Mouse (Mus musculus): Measurements from ENCODE around the gene Pip4p1.
"Not testable (repeated sequence)": the region's sequence is repeated elsewhere in the genome, so short reads cannot be mapped to it uniquely, and the experiment has no call there.

Gene Pip4p1

DNA sequence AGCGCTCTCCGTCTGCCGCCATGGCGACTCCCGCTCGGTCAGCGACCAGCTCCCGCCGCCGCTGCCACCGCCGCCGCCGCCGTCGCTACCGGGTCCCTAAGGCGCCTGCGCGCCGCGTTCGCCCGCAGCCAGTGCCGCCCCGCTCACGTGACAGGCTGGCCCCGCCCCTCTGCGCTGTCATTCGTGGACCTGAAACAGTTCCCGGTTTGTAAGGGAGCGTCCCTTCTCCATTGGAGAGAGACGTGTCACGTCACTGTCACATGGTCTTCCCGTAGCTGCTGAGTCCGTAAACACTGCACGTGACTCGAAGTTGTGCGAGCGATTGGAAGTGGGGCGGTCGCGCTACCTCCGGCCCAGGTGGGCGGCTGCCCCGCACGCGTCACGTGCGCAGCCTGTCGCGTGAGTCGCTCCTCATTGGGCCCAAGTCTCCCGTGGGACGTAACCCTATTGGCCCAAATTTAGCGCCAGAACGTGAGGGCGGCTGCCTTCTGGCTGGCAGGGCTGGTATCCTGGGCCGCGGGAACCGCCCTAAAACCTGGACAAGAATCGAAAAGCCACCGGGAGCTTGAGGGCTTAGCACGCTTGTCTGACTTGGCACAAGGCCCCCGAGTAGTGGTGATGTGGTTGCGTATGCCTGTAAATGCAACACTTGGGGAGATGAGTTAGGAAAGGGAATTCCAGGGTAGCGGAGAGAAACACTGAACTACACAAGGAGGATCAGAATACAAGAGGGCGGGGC lies at the start of gene Pip4p1, which contains the start of gene Pnp:
Pip4p1 (minus strand) TSS at position 103 of the 739 bp plus-strand sequence.
Pnp (plus strand) TSS at position 329 of the 739 bp plus-strand sequence.
- in situ Hi-C loops (cut with MboI; ENCODE audit: low pct_unique_long_range_greater_than_20kb in 1 of 2, low sequenced_read_pairs in 2 of 2, unreplicated experiment in 1 of 2) = loop anchor here in 1 of 2 experiments (25.0 kb wide), 1 partner anchor 1081 kb away; the partner anchor contains the start of genes Tmem253 and Zfp219

- in situ Hi-C loops (cut with MboI; ENCODE audit: low pct_unique_long_range_greater_than_20kb in 1 of 2, low sequenced_read_pairs in 2 of 2, unreplicated experiment in 1 of 2) = no loop called here
Measured at GRCm38 (mm10) chr14:50979631-50980030, 49.0 kb upstream of the Pip4p1 start.

DNA sequence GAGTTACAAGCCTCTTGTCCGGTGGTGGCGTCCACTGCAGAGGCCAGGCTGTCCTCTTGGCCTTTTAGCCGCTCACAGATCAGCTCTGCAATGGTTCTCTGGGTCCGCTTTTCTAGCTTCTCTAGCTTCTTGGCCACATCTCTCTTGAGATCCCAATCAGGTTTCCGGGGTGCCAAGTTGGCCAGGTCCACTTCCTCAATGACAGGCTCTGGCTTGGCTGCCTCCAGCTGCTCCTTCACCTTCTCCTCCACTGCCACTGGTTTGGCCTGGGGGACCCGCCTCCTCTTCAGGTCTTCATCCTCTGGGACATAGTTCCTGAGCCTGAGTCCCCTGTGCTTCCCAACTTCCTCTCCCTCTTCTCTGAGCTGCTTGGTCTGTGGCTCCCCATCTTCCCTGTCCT lies 47.8 kb upstream of the Pip4p1 start:
- in situ Hi-C loops (cut with MboI; ENCODE audit: low pct_unique_long_range_greater_than_20kb in 1 of 2, low sequenced_read_pairs in 2 of 2, unreplicated experiment in 1 of 2) = not testable (repeated sequence)

DNA sequence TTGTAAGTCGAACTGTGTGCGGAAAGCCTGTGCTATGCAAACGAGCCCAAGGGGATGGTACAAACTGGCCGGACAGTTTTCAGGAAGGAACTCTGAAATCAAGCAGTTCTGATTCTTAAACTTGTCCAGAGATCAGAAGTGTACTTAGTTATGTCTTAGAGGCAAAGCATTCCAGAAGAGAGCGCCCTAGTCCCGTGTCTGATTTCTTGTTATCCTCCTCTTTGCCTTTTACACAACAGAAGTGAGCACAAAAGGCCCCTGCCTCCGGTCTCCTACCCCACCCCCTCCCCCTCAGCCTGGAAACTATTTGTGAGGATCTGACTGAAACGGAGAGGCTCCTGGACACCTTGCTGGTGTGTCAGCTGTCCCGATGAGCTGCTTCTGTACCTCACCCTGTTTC lies 46.0 kb upstream of the Pip4p1 start:
- in situ Hi-C loops (cut with MboI; ENCODE audit: low pct_unique_long_range_greater_than_20kb in 1 of 2, low sequenced_read_pairs in 2 of 2, unreplicated experiment in 1 of 2) = no loop called here

DNA sequence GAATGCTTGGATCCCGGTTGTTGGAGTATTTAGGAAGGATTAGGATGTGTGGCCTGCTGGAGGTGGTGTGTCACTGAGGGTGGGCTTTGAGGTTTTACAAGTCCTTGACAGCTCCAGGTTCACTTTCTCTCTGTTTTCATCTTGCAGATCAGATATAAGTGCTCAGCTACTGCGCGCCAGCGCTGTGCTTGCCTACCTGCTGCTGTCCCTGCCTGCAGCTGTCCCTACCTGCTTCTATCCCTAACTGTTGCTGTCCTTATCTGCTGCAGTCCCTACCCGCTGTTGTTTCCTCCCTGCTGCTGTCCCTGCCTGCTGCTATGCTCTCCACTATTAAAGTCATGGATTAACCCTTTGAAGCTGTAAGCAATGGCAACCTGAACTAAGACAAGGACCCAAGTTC lies 44.3 kb upstream of the Pip4p1 start:
- in situ Hi-C loops (cut with MboI; ENCODE audit: low pct_unique_long_range_greater_than_20kb in 1 of 2, low sequenced_read_pairs in 2 of 2, unreplicated experiment in 1 of 2) = no loop called here

DNA sequence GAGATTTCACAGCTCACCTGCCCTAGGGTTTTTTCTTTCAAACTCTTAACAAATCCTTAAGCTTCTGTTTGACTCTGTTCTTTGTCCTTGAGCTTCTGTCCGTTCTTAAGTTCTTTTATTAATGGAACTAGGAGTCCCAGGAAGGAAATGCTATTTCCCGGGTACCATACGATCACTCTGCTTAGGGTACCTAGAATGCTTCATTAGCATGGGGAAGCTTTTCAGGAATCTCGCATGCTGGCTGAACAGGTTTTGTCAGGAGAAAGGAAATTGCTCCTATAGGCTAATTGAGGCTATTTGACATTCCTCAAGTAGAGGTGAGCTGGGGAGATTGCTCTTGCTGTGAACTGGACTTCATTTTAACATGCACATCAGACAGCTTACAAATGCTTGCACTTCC lies 43.0 kb upstream of the Pip4p1 start:
- in situ Hi-C loops (cut with MboI; ENCODE audit: low pct_unique_long_range_greater_than_20kb in 1 of 2, low sequenced_read_pairs in 2 of 2, unreplicated experiment in 1 of 2) = no loop called here

GRCm38 (mm10) chr14:50973054-50973453 lies 42.4 kb upstream of the Pip4p1 start:
- in situ Hi-C loops (cut with MboI; ENCODE audit: low pct_unique_long_range_greater_than_20kb in 1 of 2, low sequenced_read_pairs in 2 of 2, unreplicated experiment in 1 of 2) = not testable (repeated sequence)

DNA sequence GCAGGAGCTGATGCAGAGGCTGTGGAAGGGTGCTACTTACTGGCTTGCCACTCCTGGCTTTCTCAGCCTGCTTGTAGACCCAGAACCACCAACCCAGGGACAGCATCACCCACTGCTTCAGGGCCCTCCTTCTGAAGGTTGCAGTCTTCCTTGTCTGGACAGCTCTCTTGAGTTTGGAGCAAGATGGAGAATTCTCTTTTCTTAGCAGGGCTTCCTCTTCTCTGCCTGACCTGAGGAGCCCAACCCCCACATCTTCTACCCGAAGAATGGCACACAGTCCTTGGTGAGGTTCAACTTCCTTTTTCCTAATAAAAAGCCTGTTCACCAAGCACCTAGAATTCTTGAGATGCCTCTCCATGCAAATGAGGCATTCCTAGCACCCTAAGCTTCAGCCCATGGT lies 40.2 kb upstream of the Pip4p1 start:
- in situ Hi-C loops (cut with MboI; ENCODE audit: low pct_unique_long_range_greater_than_20kb in 1 of 2, low sequenced_read_pairs in 2 of 2, unreplicated experiment in 1 of 2) = no loop called here

DNA sequence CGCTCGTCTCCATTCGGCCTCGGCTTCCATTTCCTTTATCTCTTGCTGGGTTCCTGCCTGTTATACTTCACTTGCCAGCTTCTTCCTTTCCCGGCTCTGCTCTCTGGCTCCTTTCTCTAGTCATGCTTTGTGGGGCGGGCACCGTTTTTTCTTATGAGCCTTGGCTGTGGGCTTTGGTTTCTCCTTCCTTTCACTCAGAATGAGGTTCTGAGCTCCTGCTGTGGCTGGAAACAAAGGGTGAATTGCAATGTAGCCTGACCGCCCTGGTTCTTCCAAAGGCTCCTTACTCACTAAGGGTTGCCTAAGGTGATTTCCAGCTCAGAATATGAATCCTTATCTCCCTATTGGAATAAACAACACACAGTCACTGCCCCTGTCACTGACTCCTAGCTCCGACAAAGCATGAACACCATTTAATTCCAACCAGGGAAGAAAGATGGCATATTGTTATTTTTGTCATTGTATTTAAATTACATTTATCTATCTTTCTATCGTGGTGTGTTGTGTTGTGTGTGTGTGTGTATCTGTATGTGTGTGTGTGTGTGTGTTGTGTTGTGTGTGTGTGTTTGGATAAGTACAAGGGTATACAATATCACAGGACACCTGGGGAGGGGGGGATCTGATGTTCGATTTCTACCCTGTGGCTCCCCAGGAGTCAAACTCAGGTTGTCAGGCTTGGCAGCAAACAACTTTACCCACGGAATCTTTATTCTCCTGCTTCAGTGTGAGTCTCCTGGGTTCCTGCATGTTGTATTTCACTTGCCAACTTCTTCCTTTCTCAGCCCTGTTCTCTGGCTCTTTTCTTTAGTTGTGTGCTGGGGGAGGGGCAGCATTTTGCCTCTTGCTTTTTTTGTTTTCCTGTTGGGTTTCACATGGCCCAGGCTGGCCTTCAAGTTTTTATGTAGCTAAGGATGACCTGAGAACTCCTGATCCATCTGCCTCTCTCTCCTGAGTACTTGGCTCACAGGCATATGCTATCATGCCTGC lies 39.2 kb upstream of the Pip4p1 start:
- in situ Hi-C loops (cut with MboI; ENCODE audit: low pct_unique_long_range_greater_than_20kb in 1 of 2, low sequenced_read_pairs in 2 of 2, unreplicated experiment in 1 of 2) = no loop called here

DNA sequence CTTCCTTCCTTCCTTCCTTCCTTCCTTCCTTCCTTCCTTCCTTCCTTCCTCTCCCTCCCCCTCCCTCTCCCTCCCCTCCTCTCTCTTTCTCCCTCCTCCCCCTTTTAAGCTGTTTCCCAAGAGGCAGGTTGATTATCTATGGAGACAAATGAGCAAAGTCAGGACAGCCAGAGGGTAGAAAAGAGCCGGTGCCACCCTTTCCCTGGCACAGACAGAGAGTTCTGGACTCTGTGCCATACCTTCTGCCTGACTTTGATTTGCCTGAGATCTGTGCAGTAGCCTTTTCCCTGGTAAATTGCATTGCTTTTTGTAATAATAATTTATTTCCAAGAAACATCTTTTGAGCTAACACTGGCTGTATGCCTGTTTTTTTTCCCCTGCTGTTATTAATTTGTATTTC lies 38.4 kb upstream of the Pip4p1 start:
- in situ Hi-C loops (cut with MboI; ENCODE audit: low pct_unique_long_range_greater_than_20kb in 1 of 2, low sequenced_read_pairs in 2 of 2, unreplicated experiment in 1 of 2) = no loop called here

- in situ Hi-C loops (cut with MboI; ENCODE audit: low pct_unique_long_range_greater_than_20kb in 1 of 2, low sequenced_read_pairs in 2 of 2, unreplicated experiment in 1 of 2) = no loop called here
Measured at GRCm38 (mm10) chr14:50968216-50968980, 37.7 kb upstream of the Pip4p1 start.

DNA sequence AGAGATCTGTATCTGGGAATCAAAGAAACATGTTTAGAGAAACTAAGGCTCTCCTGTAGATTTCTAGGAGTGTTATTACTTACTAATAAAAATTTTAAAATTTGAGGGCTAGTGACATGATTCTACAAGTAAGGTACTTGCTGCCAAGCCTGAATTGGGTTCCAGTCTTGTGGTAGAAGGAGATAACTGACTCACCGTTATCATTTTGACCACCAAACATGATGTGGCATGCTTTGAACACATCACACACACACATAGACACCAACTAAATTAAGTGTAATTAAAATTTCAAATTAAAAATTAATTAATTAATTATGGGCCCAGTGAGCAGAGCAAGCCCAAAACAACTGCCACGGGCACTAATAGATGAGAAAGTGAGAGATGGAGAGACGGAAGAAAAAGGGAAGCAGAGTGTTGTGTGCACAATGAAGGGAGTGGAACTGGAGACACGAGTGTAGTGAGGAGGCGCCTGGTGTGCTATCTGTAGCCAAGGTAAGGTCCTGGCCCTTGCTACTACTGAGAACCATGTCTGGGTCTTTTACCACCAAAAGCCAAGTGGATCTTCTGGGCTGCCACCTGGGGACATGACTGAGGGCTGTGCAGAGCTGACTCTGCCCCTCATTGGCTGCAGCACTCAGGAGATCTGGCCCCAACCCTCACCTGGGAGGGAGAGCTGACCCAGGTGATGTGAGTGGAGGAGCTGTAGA lies 27.8 kb upstream of the Pip4p1 start:
- in situ Hi-C loops (cut with MboI; ENCODE audit: low pct_unique_long_range_greater_than_20kb in 1 of 2, low sequenced_read_pairs in 2 of 2, unreplicated experiment in 1 of 2) = not testable (repeated sequence)

DNA sequence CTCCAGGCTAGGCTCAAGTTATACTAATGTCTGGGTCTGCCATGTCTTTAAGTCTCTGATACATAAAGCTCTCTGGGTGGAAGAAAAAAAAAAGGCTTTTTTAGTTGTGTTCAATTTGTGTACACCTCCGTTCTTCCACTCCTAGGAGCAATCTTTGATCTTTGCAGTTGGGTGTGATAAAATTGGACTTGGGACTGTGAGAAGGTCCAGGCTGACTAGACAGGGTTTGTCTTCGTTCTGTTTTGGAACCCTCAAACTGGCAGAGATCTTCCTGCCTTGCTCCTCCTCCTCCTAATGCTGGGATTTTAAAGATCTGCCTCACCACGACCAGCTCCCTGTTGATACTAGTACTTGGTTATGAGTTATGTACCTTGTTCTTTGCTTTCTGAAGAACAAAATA lies 26.5 kb upstream of the Pip4p1 start:
- in situ Hi-C loops (cut with MboI; ENCODE audit: low pct_unique_long_range_greater_than_20kb in 1 of 2, low sequenced_read_pairs in 2 of 2, unreplicated experiment in 1 of 2) = not testable (repeated sequence)

DNA sequence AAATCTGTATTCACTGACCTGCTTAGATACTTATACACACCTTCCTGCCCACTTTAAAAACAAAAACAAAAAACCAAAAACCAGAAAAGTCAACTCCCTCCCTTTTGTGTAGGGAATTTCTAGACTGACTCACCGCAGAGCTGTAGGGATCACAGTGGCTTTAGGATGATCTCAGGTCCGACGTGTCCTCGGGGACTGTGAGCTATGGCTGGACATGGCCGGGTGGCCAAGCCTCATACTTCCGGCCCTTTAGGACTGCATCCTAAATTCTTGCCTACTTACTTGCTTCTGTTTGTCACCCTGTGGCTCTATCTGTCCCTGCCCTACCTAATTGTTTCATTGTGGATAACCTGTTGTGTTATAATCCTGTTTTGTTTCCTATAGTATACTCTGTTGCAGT lies 26.1 kb upstream of the Pip4p1 start:
- in situ Hi-C loops (cut with MboI; ENCODE audit: low pct_unique_long_range_greater_than_20kb in 1 of 2, low sequenced_read_pairs in 2 of 2, unreplicated experiment in 1 of 2) = not testable (repeated sequence)

DNA sequence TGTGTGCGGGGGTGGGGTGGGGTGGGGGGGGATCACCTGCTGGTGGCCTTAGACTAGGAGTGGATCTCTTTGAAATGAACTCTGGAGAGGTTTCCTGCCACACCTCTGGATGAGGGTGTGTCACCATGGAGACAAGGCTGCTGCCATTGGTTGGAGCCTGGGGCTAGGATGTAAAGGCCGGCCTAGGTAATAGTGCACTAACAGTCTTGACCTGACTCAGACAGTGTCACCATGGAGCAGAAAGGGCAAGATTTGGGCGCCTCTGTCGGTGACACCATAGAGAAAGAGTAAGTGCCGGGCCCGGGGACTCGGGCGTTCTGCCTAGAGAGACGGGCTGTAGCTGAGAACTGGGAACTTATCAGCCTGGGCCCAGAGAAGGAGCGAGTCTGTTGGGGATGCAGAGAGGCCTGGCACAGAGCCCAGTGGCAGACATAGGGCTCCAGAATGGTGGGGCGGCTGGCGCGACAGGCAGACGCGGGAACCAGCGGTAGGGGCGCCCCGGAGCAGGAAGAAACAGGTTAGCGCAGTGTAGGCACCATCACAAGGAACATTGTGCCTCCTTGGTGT lies 25.4 kb upstream of the Pip4p1 start, which contains the start of gene Pnp2:
Pnp2 (plus strand) TSS at position 51 of the 567 bp plus-strand sequence.
- in situ Hi-C loops (cut with MboI; ENCODE audit: low pct_unique_long_range_greater_than_20kb in 1 of 2, low sequenced_read_pairs in 2 of 2, unreplicated experiment in 1 of 2) = not testable (repeated sequence)

- in situ Hi-C loops (cut with MboI; ENCODE audit: low pct_unique_long_range_greater_than_20kb in 1 of 2, low sequenced_read_pairs in 2 of 2, unreplicated experiment in 1 of 2) = no loop called here
Measured at GRCm38 (mm10) chr14:50955487-50955886, 24.8 kb upstream of the Pip4p1 start.

- in situ Hi-C loops (cut with MboI; ENCODE audit: low pct_unique_long_range_greater_than_20kb in 1 of 2, low sequenced_read_pairs in 2 of 2, unreplicated experiment in 1 of 2) = loop anchor here in 1 of 2 experiments (25.0 kb wide), 1 partner anchor 1067 kb away; the partner anchor contains the start of genes Tmem253 and Zfp219
Measured at GRCm38 (mm10) chr14:50945526-50945925, 14.9 kb upstream of the Pip4p1 start.

All from mouse embryonic stem cell (cell line).